Mouse (Mus musculus) hindbrain, embryonic 14.5 days (tissue): ENCODE data around the gene Mcoln1. TPM values are rescaled to one million over a fixed set of nuclear protein-coding genes. Genes with fewer than 3 reads are reported as not detected.
A peak's percentile ranks its signal among the peaks of the same experiment; 100 is the strongest.

Experiments used
- ATAC-seq: fragments of 200-750 bp; cut with Nextera tagmentation; 2 replicates; pipeline ENCODE4 v1.8.0; 2017; ENCODE audit warnings: moderate number of reproducible peaks, mild to moderate bottlenecking, moderate TSS enrichment, moderate library complexity; ENCODE audit not compliant: low FRiP score
- DNase-seq: peaks from one replicate; pipeline ENCODE4 v3.0.0-alpha.2; 2015; ENCODE audit warnings: low spot score
- H3K27ac ChIP-seq: fragments of 300-500 bp; sonication (generic); 2 replicates; pipeline ENCODE4 v1.5.1; 2014; ENCODE audit warnings: mild to moderate bottlenecking, moderate library complexity
- H3K27me3 ChIP-seq: fragments of 300-500 bp; sonication (generic); 2 replicates; pipeline ENCODE4 v1.6.1; 2014; ENCODE audit warnings: mild to moderate bottlenecking, low read length, mixed read lengths; ENCODE audit not compliant: control insufficient read depth, insufficient read depth
- H3K36me3 ChIP-seq: fragments of 300-500 bp; sonication (generic); replicated peaks from 2 replicates; pipeline ENCODE4 v1.6.1; 2014; ENCODE audit not compliant: control insufficient read depth, insufficient read depth
- H3K4me1 ChIP-seq: fragments of 300-500 bp; sonication (generic); replicated peaks from 2 replicates; pipeline ENCODE4 v1.6.1; 2014; ENCODE audit warnings: antibody characterized with exemption, low read length, mixed read lengths; ENCODE audit not compliant: control insufficient read depth, insufficient read depth
- H3K4me2 ChIP-seq: fragments of 300-500 bp; sonication (generic); replicated peaks from 2 replicates; pipeline ENCODE4 v1.6.1; 2014; ENCODE audit warnings: mild to moderate bottlenecking, moderate library complexity
- H3K4me3 ChIP-seq: fragments of 300-500 bp; sonication (generic); replicated peaks from 2 replicates; pipeline ENCODE4 v1.5.1; 2014; ENCODE audit warnings: mild to moderate bottlenecking, low read length
- H3K9ac ChIP-seq: fragments of 300-500 bp; sonication (generic); 2 replicates; pipeline ENCODE4 v1.6.1; 2014
- H3K9me3 ChIP-seq: fragments of 300-500 bp; sonication (generic); 2 replicates; pipeline ENCODE4 v1.6.1; 2016; ENCODE audit warnings: low read length; ENCODE audit not compliant: control insufficient read depth
- WGBS: fragments of 180-500 bp; shearing (Covaris S2); extraction: QIAGEN DNeasy Blood & Tissue Kit; methylation state at CpG from one replicate; pipeline ENCODE4 v1.1.7; 2014; 5-methylcytosine and 5-hydroxymethylcytosine counted together
- polyA plus RNA-seq: library from polyadenylated mRNA; unstranded; fragments of >200 nt; fragmentation: Nextera tagmentation; extraction: Ambion mirVana; gene quantifications from 2 replicates; pipeline ENCODE4 v1.2.1, GENCODE M21; 2014

The Mcoln1 gene
- polyA plus RNA-seq, 1 experiment from 2014 or later: 70.0 TPM

GRCm38 (mm10) chr8:3539146-3539545 is 38.9 kb downstream of the Mcoln1 start:
- no peak overlapping the region for H3K9ac ChIP-seq
- H3K4me3 ChIP-seq: no peak overlapping the region
- no peaks in the 10 kb centered on the region for H3K9me3 ChIP-seq
- no peak overlapping the region for H3K27ac ChIP-seq
- WGBS: 86% methylated on average over 7 of the region's 7 CpGs
- H3K4me1 ChIP-seq: no peaks in the 10 kb centered on the region
- H3K4me2 ChIP-seq: no peak overlapping the region
- H3K27me3 ChIP-seq: no peaks in the 10 kb centered on the region
- ATAC-seq (no peak), DNase-seq (no peak)
- H3K36me3 ChIP-seq: peaks cover 82% of the 10 kb centered on the region

GRCm38 (mm10) chr8:3540076-3540475 is 39.8 kb downstream of the Mcoln1 start:
- no peak overlapping the region for H3K4me3 ChIP-seq
- no peak overlapping the region for H3K9ac ChIP-seq
- peaks cover 91% of the 10 kb centered on the region for H3K36me3 ChIP-seq
- no peak overlapping the region for H3K4me2 ChIP-seq
- H3K27ac ChIP-seq: no peak overlapping the region
- ATAC-seq (no peak), DNase-seq (no peak)
- H3K4me1 ChIP-seq: no peaks in the 10 kb centered on the region
- WGBS: 95% methylated on average over 4 of the region's 4 CpGs
- H3K27me3 ChIP-seq: no peaks in the 10 kb centered on the region
- H3K9me3 ChIP-seq: no peaks in the 10 kb centered on the region

- Histone ChIP-seq H3K4me3 (no peak overlapping the region), H3K27me3 (no peaks in the 10 kb centered on the region), H3K36me3 (peaks cover 39% of the 10 kb centered on the region), H3K9ac (no peak overlapping the region), H3K4me2 (no peak overlapping the region), H3K27ac (no peak overlapping the region), H3K4me1 (no peaks in the 10 kb centered on the region), H3K9me3 (no peaks in the 10 kb centered on the region)
- no peak for ATAC-seq
- DNase-seq: no peak
- 86% methylated on average over 2 of the region's 2 CpGs for WGBS
Observed at GRCm38 (mm10) chr8:3546511-3546910, 46.3 kb downstream of the Mcoln1 start.

- no peak overlapping the region for H3K9ac ChIP-seq
- ATAC-seq: no peak
- no peaks in the 10 kb centered on the region for H3K9me3 ChIP-seq
- H3K27ac ChIP-seq: no peak overlapping the region
- no peaks in the 10 kb centered on the region for H3K4me1 ChIP-seq
- H3K27me3 ChIP-seq: no peaks in the 10 kb centered on the region
- DNase-seq: no peak
- H3K4me3 ChIP-seq: no peak overlapping the region
- no peaks in the 10 kb centered on the region for H3K36me3 ChIP-seq
- no peak overlapping the region for H3K4me2 ChIP-seq
- 79% methylated on average over 1 of the region's 1 CpGs for whole genome bisulfite sequencing
Observed at GRCm38 (mm10) chr8:3552240-3552639, 52.0 kb downstream of the Mcoln1 start.

GRCm38 (mm10) chr8:3556114-3556513 is 55.9 kb downstream of the Mcoln1 start:
- H3K27ac ChIP-seq: no peak overlapping the region
- no peak overlapping the region for H3K4me2 ChIP-seq
- no peaks in the 10 kb centered on the region for H3K27me3 ChIP-seq
- no peaks in the 10 kb centered on the region for H3K9me3 ChIP-seq
- no peak overlapping the region for H3K4me3 ChIP-seq
- H3K9ac ChIP-seq: no peak overlapping the region
- H3K4me1 ChIP-seq: no peaks in the 10 kb centered on the region
- WGBS: 65% methylated on average over 4 of the region's 4 CpGs
- no peaks in the 10 kb centered on the region for H3K36me3 ChIP-seq
- ATAC-seq: peak; percentile 93
- DNase-seq: no peak

Other genes starting within 250 kb of the Mcoln1 start
- gene Insr, start 220.8 kb upstream of the Mcoln1 start, polyA plus RNA-seq: 49.7 and 54.2 TPM in 2 replicates
- gene A430078G23Rik, start 147.0 kb upstream of the Mcoln1 start, polyA plus RNA-seq: not detected in 2 replicates
- gene Arhgef18, start 107.5 kb upstream of the Mcoln1 start, polyA plus RNA-seq: 12.6 TPM in 2 replicates
- gene Pex11g, start 32.8 kb upstream of the Mcoln1 start, polyA plus RNA-seq: 2.3 and 3.2 TPM in 2 replicates
- 0.35 and 0.39 TPM in 2 replicates for gene Tex45, start 29.6 kb upstream of the Mcoln1 start, polyA plus RNA-seq
- 34.5 and 41.2 TPM in 2 replicates for gene Zfp358, start 7.3 kb upstream of the Mcoln1 start, polyA plus RNA-seq
- 32.7 and 36.5 TPM in 2 replicates for gene Pnpla6, start 14.9 kb downstream of the Mcoln1 start, polyA plus RNA-seq
- gene C330021F23Rik, start 67.5 kb downstream of the Mcoln1 start, polyA plus RNA-seq: 0.72 TPM in 1 of 2 replicates, not detected in the other
- gene Camsap3, start 86.8 kb downstream of the Mcoln1 start, polyA plus RNA-seq: 48.2 and 49.7 TPM in 2 replicates
- gene Xab2, start 120.9 kb downstream of the Mcoln1 start, polyA plus RNA-seq: 42.9 and 49.1 TPM in 2 replicates
- gene Pet100, start 121.1 kb downstream of the Mcoln1 start, polyA plus RNA-seq: 75.4 and 92.8 TPM in 2 replicates
- 1.0 and 6.3 TPM in 2 replicates for gene Pcp2, start 125.1 kb downstream of the Mcoln1 start, polyA plus RNA-seq
- 23.3 and 32.3 TPM in 2 replicates for gene Stxbp2, start 130.5 kb downstream of the Mcoln1 start, polyA plus RNA-seq
- gene Retn, start 155.3 kb downstream of the Mcoln1 start, polyA plus RNA-seq: 0.25 and 0.39 TPM in 2 replicates
- gene Mcemp1, start 165.3 kb downstream of the Mcoln1 start, polyA plus RNA-seq: 0.13 TPM in 2 replicates
- gene Fcor, start 171.9 kb downstream of the Mcoln1 start, polyA plus RNA-seq: 14.9 and 23.1 TPM in 2 replicates
- gene Trappc5, start 175.8 kb downstream of the Mcoln1 start, polyA plus RNA-seq: 47.7 and 51.2 TPM in 2 replicates
- 0.33 and 0.37 TPM in 2 replicates for gene Fcer2a, start 193.7 kb downstream of the Mcoln1 start, polyA plus RNA-seq
- not detected in 2 replicates for gene Clec4g, start 220.2 kb downstream of the Mcoln1 start, polyA plus RNA-seq
- 0.17 TPM in 1 of 2 replicates, not detected in the other for gene Cd209a, start 248.5 kb downstream of the Mcoln1 start, polyA plus RNA-seq